Mouse (Mus musculus): ENCODE data around the gene Gbf1. TPM values are rescaled to one million over a fixed set of nuclear protein-coding genes. Genes with fewer than 3 reads are reported as not detected.
"Not testable (repeated sequence)": the region's sequence is repeated elsewhere in the genome, so short reads cannot be mapped to it uniquely, and the experiment has no call there.

The Gbf1 gene
- total RNA-seq (2014; fragmentation: Nextera tagmentation) (48.7 and 56.7 TPM in 2 replicates), total RNA-seq (2017) (23.4 and 38.9 TPM in 2 replicates)

DNA sequence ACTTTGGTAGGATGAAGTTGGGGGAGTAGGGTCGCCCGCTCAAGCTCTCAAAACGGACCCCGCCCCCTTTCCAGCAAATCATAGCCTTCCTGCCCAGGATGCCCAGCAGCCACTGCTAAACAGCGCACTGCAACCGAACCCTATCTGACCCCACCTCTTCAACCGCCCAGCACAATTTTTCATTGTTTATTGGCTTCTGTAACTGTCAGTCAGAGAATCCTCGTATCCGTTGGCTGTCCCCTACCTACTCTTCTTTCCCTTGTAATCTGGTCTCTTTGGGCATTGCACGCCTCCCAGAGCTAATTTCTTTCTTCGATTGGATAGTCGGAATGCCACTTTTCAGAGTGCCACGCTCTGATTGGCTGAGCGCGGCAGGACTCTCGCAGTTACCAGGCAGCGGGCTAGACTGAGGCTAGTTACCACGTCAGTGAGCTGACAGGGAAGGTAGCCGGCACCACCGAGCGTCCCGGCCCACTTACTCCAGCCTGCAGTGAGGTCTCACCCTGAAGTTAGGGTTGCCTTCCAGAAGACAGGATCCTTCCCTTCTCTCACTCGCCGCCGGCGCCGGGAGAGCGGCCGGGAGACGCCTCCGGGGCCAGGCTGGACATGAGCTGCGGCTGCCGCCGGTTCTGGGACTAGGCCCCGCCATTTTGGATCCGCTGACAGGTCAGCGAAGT is at the start of gene Gbf1:
Gene Gbf1 (plus strand): TSS at position 383 of the 677 bp plus-strand sequence.
- ATAC-seq (replicated peaks; ENCODE audit: low FRiP score, low TSS enrichment, poor library complexity, severe bottlenecking), result peak; percentile 96

- ATAC-seq (replicated peaks; ENCODE audit: low FRiP score, low TSS enrichment, poor library complexity, severe bottlenecking), result no peak
These were observed 48.7 kb upstream of the Gbf1 start for GRCm38 (mm10) chr19:46103437-46104186.

DNA sequence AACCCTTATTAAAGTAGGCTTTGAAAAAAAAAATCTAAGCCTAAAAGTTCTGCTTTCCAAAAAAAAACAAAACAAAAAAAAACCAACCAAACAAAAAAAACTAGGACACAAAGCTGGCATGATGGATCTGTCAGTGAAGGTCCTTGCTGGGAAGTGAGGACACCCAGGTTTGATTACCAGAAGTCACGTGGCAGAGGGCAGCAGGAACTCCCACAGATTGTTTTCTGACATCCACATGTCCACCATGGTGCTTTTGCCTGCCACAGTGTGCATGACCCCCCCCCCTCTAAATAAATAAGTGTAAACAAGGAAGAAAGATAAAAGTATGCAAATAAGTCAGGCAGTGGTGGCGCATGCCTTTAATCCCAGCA is 48.1 kb upstream of the Gbf1 start:
- no peak for ATAC-seq (replicated peaks; ENCODE audit: low FRiP score, low TSS enrichment, poor library complexity, severe bottlenecking)

- no peak for ATAC-seq (replicated peaks; ENCODE audit: low FRiP score, low TSS enrichment, poor library complexity, severe bottlenecking)
These were observed 42.1 kb upstream of the Gbf1 start for GRCm38 (mm10) chr19:46110214-46110613.

GRCm38 (mm10) chr19:46110781-46111180 is 41.5 kb upstream of the Gbf1 start:
- no peak for ATAC-seq (replicated peaks; ENCODE audit: low FRiP score, low TSS enrichment, poor library complexity, severe bottlenecking)

GRCm38 (mm10) chr19:46114617-46115016 is 37.7 kb upstream of the Gbf1 start:
- ATAC-seq (replicated peaks; ENCODE audit: low FRiP score, low TSS enrichment, poor library complexity, severe bottlenecking), result no peak

- ATAC-seq (replicated peaks; ENCODE audit: low FRiP score, low TSS enrichment, poor library complexity, severe bottlenecking), result peak; percentile 98
These were observed 32.9 kb upstream of the Gbf1 start for GRCm38 (mm10) chr19:46119458-46119857.

DNA sequence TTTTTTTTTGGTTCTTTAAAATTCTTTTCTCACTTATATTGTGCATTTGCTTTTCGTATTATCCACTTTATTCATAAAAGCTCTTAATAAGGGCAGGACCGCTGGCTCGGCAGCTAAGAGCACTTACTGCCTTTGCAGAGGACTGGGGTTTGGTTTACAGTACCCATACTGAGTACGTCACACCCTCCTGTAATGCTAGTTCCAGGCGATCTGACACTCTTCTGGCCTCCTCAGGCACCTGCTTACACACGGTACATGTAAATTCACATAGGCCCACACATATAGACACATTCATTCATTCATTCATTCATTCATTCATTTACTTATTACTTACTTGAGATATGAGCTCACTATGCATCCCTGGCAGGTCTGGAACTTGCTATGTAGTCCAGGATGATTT is 31.4 kb upstream of the Gbf1 start:
- no peak for ATAC-seq (replicated peaks; ENCODE audit: low FRiP score, low TSS enrichment, poor library complexity, severe bottlenecking)

GRCm38 (mm10) chr19:46123876-46124275 is 28.4 kb upstream of the Gbf1 start:
- no peak for ATAC-seq (replicated peaks; ENCODE audit: low FRiP score, low TSS enrichment, poor library complexity, severe bottlenecking)

- ATAC-seq (replicated peaks; ENCODE audit: low FRiP score, low TSS enrichment, poor library complexity, severe bottlenecking), result no peak
These were observed 27.7 kb upstream of the Gbf1 start for GRCm38 (mm10) chr19:46124651-46125050.

- no peak for ATAC-seq (replicated peaks; ENCODE audit: low FRiP score, low TSS enrichment, poor library complexity, severe bottlenecking)
These were observed 26.0 kb upstream of the Gbf1 start for GRCm38 (mm10) chr19:46126301-46126700.

- ATAC-seq (replicated peaks; ENCODE audit: low FRiP score, low TSS enrichment, poor library complexity, severe bottlenecking), result not testable (repeated sequence)
These were observed 22.6 kb upstream of the Gbf1 start for GRCm38 (mm10) chr19:46129737-46130136.

- no peak for ATAC-seq (replicated peaks; ENCODE audit: low FRiP score, low TSS enrichment, poor library complexity, severe bottlenecking)
These were observed 21.0 kb upstream of the Gbf1 start for GRCm38 (mm10) chr19:46131283-46131682.

- peak; percentile 70; the same call in 1 of the 2 replicates for ATAC-seq (replicated peaks; ENCODE audit: low FRiP score, low TSS enrichment, poor library complexity, severe bottlenecking)
These were observed 20.4 kb upstream of the Gbf1 start, which contains the start of gene Elovl3 for GRCm38 (mm10) chr19:46131694-46132525. TSS of gene Elovl3 (plus strand) at chr19:46131897.

DNA sequence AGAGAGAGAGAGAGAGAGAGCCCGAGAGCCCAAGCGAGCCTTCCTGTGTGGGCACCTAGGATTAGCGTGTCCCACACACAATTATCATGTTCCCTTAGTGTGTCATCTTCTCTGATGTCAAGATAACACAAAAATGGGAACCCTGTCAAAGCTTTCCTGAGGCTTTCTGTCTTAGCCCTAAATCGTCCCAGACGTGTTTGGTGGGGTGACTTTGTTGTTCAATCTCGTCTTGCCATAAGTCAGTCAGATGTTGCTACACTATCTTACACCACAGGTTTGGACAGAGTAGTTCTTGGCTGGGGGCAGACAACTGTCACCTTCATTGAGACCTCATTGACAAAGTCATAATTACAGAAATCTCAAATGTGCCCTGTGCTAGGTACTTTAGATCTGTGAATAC is 19.7 kb upstream of the Gbf1 start:
- no peak for ATAC-seq (replicated peaks; ENCODE audit: low FRiP score, low TSS enrichment, poor library complexity, severe bottlenecking)

DNA sequence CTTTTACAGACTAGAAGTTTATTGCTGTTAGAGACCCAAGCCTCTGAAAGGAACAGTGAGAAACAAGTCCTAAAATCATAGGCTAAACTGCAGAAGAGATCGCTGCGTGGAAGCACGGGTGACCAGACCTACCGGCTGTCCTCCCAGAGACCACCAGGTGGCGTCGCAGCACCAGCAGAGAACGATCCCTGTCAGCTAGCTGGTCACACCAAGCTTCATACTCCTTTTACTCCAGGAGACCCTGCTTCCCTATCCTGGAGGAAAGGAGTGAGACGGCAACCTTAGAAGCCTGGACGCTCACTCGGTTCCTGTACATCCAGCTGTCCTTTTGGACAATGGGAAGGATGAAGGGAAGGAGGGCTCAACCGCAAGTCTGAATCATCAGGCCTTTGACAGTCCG is 17.0 kb upstream of the Gbf1 start:
- ATAC-seq (replicated peaks; ENCODE audit: low FRiP score, low TSS enrichment, poor library complexity, severe bottlenecking), result peak; percentile 71

DNA sequence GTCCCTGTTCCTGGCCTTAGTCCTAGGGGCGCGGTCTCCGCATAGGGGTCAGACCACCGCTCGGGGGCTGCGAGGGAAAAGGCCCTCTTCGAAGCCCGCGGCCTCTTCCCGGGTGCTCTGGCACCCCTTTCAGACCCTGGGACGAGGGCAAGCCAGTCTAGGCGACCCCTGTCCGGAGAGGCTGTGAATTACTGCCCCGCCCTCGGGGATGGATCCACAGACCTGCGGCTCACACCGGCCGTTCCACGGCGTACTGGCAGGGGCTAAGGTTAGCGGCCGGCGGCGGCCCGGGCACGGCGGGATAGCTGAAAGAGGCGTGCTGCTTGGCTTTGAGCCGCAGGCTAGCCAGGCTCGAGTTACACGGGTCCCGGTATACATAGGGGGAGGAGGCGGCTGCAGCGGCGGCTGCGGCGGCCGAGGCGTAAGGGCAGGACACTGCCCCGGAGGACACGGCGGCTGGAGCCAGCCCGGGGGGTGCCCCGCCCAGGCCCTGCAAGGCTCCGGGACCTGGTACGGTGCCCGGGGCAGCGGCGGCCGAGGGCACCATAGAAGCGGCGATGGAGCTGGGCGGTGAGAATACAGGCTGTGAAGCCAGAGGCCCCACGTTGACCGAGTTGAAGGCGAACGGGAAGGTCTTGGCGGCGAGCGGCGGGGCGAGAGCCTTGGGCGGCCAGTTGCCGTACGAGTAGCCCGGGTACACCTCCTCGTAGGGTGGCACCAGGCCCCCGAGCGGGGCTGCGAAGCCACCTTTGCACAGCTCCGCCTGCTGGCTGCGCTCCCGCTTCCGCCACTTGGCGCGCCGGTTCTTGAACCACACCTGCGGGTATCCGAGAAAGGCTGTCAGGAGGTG is 16.3 kb upstream of the Gbf1 start:
- 0 out of 2 replicates have a peak, but pooled peaks have one; percentile 29 for ATAC-seq (replicated peaks; ENCODE audit: low FRiP score, low TSS enrichment, poor library complexity, severe bottlenecking)

DNA sequence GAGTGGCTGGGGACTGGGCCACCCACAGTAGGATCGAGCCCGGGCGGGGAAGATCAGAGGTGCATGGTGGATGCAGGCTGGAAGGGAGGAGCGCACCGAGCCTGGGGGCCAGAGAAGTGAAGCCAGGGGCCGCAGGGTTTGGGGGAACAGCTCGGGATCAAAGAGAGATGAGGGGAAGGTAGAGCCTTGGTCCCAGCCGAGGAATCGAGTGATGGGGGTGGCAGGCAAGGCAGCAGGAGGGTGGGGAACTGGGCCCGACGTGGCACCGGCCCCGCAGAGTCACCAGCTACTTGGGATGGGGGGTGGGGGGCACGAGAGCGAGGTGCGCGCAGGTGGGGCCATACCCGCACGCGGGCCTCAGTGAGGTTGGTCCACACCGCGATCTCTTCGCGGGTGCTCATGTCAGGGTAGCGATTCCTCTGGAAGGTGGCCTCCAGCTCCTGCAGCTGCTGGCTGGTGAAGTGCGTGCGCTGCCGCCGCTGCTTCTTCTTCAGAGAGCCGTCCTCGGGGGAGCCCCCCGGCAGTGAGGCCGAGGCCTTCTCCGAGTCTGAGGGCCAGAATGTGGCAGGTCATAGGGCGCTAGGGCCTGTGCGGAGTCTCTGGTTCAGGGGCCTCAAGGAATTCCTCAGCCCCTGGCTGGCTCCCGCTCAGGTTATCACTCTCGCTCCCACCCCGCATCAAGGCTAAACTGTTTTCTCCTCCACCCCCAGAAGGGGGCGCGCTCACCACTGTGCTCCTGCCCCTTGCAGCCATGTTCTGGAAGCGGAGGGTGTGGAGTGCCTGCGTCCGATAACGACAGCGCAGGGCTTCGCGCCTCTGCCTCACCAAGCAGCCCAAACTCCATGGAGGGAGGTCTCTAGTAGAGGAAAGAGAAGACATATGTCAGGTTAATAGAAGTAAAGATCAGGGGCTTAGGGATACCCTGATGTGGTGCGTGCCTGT is 15.4 kb upstream of the Gbf1 start:
- ATAC-seq (replicated peaks; ENCODE audit: low FRiP score, low TSS enrichment, poor library complexity, severe bottlenecking), result peak; percentile 79

Data from megakaryocyte-erythroid progenitor cell, adult 5-6 weeks (primary cell).